Mouse (Mus musculus) adrenal gland (tissue): ENCODE measurements around the gene Auts2.

Source experiments
- intact Hi-C: fragments of 180-260 bp; cut with DNase I; formaldehyde crosslinking; loops from one replicate; pipeline ENCODE4 v1.15.1; 2025

Gene Auts2

GRCm38 (mm10) chr5:131851597-131852453, 691.3 kb downstream of the Auts2 start:
- intact Hi-C loops: no loop called here

- intact Hi-C loops: no loop called here
Measured at GRCm38 (mm10) chr5:131850632-131851335, 692.4 kb downstream of the Auts2 start.

- intact Hi-C loops: no loop called here
Measured at GRCm38 (mm10) chr5:131849644-131850043, 693.5 kb downstream of the Auts2 start.

- intact Hi-C loops: no loop called here
Measured at GRCm38 (mm10) chr5:131844519-131844800, 698.7 kb downstream of the Auts2 start.

- intact Hi-C loops: no loop called here
Measured at GRCm38 (mm10) chr5:131843766-131844518, 699.2 kb downstream of the Auts2 start.

GRCm38 (mm10) chr5:131839657-131840315, 703.4 kb downstream of the Auts2 start:
- intact Hi-C loops: no loop called here

- intact Hi-C loops: no loop called here
Measured at GRCm38 (mm10) chr5:131839023-131839422, 704.1 kb downstream of the Auts2 start.

GRCm38 (mm10) chr5:131838064-131838463, 705.1 kb downstream of the Auts2 start:
- intact Hi-C loops: no loop called here

GRCm38 (mm10) chr5:131836014-131836735, 707.0 kb downstream of the Auts2 start:
- intact Hi-C loops: no loop called here

- intact Hi-C loops: no loop called here
Measured at GRCm38 (mm10) chr5:131832891-131833876, 710.0 kb downstream of the Auts2 start.

- intact Hi-C loops: no loop called here
Measured at GRCm38 (mm10) chr5:131830111-131830510, 713.0 kb downstream of the Auts2 start.

GRCm38 (mm10) chr5:131829248-131829647, 713.9 kb downstream of the Auts2 start:
- intact Hi-C loops: no loop called here

- intact Hi-C loops: no loop called here
Measured at GRCm38 (mm10) chr5:131828607-131829006, 714.5 kb downstream of the Auts2 start.

- intact Hi-C loops: no loop called here
Measured at GRCm38 (mm10) chr5:131826362-131827261, 716.5 kb downstream of the Auts2 start.

GRCm38 (mm10) chr5:131825421-131825820, 717.7 kb downstream of the Auts2 start:
- intact Hi-C loops: no loop called here

GRCm38 (mm10) chr5:131824197-131824991, 718.8 kb downstream of the Auts2 start:
- intact Hi-C loops: no loop called here

- intact Hi-C loops: no loop called here
Measured at GRCm38 (mm10) chr5:131821461-131821860, 721.7 kb downstream of the Auts2 start.

- intact Hi-C loops: loop anchor here (10.0 kb wide), 1 partner anchor 56 kb away; no protein-coding TSS in a partner anchor
Measured at GRCm38 (mm10) chr5:131819251-131819691, 723.9 kb downstream of the Auts2 start.
